Mouse (Mus musculus) bone marrow, adult 2 months (tissue): ENCODE results near the gene Agl.

ENCODE experiments used
- CTCF ChIP-seq: fragments of 200-500 bp; IDR thresholded peaks from 2 replicates; pipeline ENCODE4 v1.5.1; 2011; ENCODE audit warnings: low read length, control low read depth; ENCODE audit not compliant: control insufficient read depth, insufficient read depth
- POLR2A ChIP-seq: fragments of 200-500 bp; IDR thresholded peaks from 2 replicates; pipeline ENCODE4 v1.6.1; 2011; ENCODE audit warnings: low read depth, mild to moderate bottlenecking, control low read depth, low read length, borderline replicate concordance; ENCODE audit not compliant: control insufficient read depth

- TF ChIP-seq CTCF, result no peak
- no peak for TF ChIP-seq POLR2A
These were observed 85.0 kb downstream of the Agl start for GRCm38 (mm10) chr3:116722980-116723379.
